Mouse (Mus musculus): Measurements from ENCODE around the gene Spcs2.
A peak's percentile ranks its signal among the peaks of the same experiment; 100 is the strongest.
"Not testable (repeated sequence)": the region's sequence is repeated elsewhere in the genome, so short reads cannot be mapped to it uniquely, and the experiment has no call there.

The Spcs2 gene

DNA sequence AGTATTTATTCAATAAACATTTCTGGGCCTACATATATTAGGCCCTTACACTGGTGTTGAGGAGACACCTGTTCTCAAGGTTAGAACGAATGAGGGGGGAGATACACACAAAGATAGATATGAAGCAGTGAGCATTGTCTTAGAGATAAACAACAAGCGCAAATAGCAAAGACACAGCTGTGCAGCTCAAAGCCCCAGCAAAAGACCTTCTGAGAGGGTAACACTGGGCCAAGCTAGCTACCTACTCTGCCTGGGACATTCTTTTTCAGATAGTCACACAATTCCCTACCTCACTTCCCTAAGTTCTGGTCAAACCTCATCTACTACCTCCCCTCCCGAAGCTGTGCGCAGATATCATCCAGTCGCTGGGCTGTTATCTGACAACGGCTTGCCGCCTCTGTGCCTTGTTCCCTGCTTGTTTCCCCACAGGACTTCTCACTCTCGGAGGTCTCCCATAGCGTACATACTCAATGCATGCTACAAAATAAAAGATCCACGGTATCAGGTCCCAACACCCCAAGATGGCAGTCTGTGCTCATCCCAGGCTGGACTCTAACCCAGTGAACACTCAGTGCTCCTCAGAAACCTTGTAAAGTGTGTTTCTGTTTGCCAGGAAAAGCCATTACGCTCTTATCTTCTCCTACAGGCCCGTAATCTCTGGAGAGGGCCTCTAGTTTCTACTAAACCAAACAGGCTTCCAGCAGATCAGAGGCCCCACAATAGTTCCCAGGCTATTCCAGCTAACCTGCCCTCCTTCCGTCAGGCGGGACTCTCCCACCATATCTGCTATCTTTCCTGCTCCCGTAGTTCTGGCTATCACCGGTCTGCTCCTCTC lies 38.4 kb downstream of the Spcs2 start:
- DNase-seq (ENCODE audit: low spot score): no peak

DNA sequence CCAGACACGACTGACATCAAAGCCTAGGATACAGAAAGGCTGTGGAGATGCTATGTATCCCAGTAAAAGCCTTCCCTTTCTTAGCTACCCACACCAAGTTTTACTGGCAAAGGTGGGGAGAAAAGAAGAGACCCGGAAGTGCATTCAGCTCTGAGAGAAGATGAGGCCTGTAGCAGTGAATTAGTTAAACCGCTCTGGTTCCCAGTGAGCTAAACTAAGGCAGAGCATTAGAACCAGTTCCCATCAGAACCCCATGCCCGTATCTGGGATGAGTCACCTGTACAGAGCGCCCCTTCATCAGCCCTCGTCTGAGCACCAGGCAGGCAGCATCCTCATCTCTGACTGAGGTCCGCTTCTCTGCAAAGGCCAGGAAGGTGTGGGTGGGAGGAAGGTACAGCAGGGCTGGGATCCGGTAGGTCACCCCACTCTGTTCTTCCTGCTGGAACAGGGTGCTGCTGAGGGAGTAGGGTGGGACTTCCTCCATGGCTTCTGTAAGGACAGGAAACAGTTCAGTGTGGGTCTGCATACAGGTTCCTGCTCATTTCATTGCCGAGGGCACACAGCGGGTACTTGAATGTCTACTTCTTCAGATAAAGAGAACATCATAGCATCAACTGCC lies 40.1 kb downstream of the Spcs2 start:
- no peak for DNase-seq (ENCODE audit: low spot score)

DNA sequence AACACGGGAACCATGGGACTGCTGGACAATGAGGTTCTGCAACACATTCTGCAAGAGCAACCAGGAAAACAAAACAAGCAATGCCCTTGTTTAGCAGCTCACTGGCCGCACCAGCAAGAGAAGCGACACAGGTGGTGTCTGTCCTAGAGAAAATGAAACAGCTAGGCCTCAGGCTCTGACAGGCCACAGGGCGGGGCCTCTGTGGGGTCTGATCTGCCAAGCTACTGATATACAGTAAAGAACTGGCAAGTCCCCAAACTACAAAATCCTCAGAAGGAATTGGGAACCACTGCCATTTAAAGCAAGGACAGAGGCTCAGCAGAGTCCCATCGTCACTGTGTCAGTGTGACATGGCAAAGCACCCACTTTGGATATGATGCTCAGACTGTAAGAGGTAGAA lies 40.8 kb downstream of the Spcs2 start:
- DNase-seq (ENCODE audit: low spot score): no peak

DNA sequence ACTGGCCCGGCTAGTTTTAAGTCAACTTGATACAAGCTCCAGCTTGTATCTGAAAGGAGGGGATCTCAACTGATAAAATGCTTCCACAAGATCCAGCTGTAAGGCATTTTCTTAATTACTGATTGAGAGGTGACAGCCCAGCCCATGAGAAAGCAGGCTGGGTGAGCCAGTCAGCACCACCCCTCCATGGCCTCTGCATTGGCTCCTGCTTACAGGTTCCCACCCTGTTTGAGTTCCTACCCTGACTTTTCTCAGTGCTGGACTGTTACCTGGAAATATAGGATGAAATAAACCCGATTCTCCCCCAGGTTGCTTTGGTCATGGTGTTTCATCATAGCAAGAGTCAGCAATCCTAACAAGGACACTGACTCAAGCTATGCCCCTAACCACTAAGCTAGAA lies 41.3 kb downstream of the Spcs2 start:
- DNase-seq (ENCODE audit: low spot score): no peak

DNA sequence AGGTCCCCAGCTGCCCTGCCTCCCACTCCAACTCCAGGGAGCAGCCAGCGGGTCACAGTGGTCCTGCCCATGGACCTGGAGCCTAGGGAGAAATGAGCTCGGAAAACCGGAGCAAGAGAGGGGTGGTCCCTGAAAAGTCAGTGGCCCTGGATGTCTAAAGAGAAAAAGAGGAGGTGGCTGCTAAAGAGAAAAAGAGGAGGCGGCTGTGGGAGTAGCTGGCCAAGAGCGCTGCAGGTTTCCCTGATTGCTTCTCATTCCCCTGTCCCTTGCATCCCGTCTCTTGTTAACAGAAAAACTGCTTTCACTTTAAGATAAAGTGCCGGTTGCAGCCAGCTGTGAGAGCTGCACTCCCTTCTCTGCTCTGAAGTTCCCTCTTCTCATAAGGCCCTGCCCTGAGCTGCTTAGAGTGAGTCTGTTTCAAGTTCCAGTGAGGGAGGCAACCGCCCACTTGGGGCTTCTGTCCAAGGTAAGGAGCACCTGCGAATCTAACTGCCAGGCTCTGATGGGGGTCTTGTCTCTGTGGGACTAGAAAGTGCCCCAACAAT lies 45.0 kb downstream of the Spcs2 start:
- not testable (repeated sequence) for DNase-seq (ENCODE audit: low spot score)

DNA sequence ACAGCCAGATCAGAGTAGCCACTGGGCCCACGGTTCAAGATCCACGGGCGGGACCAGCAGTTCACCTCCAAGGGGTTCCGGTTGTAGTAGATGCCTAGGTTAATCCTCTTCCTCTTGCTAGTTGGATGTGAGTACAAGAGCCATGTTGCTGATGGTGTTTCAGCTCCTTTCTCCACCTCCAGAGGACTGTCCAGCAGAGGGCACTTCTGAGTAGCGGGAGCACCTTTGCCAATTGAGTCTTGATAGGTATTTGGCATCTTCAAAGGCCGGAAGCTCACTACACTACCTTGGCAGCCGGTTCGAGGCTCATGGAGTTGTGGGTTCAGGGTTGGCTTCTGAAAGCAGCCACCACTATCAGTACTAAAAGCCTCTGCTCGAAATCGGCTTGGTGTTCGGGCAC lies 49.9 kb downstream of the Spcs2 start:
- DNase-seq (ENCODE audit: low spot score): peak; percentile 29

DNA sequence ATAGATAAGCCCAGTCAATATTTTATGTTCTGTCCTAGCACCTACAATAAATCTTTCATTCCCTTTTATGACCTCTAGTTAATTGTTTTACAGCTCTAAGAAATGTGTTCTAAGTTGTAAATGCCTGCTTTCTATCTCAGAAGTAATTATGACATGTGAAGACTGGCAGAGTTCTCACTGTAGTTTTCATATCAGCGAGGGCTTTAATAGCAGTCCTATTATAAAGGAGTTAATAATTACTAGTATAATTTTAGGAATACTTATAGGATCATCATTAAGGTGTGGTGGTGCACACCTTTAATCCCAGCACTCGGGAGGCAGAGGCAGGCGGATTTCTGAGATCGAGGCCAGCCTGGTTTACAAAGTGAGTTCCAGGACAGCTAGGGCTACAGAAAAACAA lies 51.6 kb downstream of the Spcs2 start:
- no peak for DNase-seq (ENCODE audit: low spot score)

DNA sequence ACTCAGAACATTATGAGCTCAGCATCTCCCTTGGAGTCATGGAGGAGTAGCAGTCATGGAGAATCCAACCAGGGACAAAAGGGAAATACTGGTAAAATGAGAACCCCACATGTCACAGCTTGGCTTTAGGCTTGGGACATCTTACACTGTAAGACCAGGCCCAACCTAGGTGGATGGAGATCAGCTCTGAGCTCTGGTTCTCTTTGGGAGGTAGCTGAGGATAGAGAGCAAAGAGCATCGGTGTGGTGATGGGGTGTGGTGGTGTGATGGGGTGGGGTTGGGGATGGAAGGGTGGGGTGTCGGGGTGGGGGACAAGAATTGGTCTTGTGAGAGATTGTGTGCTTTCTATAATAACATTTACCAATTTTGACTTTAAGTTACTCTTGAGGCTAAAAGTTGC lies 52.4 kb downstream of the Spcs2 start:
- DNase-seq (ENCODE audit: low spot score): no peak

DNA sequence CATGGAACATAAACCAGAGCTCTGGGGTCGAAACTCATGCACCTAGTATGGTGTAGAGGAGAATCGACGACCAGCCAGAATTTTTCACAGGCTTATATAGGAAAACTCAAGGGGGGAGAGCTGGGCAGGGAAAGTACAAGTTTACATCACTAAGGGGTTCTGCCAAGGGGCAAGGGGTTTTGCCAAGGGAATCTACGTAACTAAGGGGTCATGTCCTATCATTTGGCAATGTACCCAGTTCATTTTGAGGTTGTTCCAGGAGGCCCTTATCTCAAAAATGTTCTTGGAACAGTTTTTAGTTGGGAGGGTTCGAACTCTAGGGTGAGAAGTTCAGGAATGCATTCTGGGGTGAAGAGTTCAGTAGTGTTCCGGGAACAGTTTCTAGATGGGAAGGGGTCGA lies 56.2 kb downstream of the Spcs2 start:
- not testable (repeated sequence) for DNase-seq (ENCODE audit: low spot score)

DNA sequence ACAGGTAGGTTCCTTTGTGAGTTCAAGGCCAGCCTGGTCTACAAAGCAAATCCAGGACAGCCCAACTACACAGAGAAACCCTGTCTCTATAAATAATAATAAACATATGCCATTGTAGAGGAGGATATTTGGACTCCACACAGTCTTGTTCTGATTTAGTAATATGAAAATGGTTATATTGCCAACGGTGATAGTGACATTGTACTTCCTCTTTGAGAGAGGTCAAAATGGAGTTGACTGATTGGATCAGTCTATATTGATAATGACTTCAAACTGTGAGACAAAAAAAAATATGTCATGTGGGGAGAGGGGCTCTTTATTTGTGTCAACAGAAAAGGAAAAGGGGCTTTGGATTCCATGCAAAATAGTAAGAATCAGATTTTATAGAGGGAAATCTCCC lies 57.9 kb downstream of the Spcs2 start:
- no peak for DNase-seq (ENCODE audit: low spot score)

DNA sequence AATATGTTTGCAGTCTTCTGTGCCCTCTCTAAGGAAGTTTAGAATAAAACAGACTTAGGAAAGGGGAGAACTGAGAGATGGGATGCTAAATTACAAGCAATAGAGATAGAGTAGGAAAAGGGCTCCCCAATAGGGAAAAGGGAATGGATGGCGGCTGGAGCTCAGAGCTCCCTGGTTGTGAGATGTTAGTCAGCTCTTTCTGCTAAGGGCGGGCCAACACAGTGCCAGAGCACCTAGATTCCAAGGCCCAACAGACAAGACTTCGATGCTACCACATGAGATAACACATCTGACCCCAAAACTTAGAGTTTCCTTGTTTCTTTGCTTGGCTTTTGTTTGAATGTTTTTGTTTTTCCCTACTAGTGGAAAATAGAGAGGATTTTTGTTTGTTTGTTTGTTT lies 59.2 kb downstream of the Spcs2 start:
- DNase-seq (ENCODE audit: low spot score): not testable (repeated sequence)

DNA sequence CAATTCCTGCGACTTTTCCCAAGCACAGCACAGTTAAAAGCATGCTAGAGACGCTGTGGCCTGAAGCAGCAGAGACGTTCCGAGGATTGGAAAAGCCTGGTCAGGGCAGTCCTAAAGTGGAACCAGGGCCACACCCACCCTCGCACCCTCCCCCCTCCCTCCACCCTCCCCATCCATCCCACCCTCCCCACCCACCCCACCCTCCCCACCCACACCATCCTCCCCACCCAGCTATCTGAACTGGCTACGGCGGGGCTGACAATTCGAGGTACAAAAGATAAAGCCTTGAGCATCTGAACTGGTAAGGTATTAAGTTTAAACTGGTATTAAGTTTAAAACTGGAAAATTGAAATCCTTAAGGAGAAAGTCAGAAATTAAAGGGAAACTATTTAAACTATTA lies 59.7 kb downstream of the Spcs2 start:
- DNase-seq (ENCODE audit: low spot score): no peak

DNA sequence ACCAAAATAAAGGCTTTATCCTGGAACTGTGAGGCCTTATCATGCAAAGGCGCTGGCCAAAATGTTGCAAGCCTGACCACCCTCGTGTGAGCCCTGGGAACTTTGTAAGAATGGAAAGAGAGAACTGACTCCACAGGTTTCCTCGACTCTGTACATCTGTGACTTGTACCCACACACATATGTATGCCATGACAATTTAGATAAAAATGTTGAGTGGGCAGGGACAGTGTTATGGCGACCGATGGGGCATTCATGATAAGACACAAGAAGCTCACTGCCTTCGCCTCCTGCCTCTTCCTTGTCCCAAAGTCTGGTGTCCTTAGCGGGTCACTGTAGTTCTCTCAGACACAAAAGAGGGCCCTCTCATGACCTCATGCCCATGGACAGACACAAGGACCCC lies 64.1 kb downstream of the Spcs2 start:
- DNase-seq (ENCODE audit: low spot score): no peak

DNA sequence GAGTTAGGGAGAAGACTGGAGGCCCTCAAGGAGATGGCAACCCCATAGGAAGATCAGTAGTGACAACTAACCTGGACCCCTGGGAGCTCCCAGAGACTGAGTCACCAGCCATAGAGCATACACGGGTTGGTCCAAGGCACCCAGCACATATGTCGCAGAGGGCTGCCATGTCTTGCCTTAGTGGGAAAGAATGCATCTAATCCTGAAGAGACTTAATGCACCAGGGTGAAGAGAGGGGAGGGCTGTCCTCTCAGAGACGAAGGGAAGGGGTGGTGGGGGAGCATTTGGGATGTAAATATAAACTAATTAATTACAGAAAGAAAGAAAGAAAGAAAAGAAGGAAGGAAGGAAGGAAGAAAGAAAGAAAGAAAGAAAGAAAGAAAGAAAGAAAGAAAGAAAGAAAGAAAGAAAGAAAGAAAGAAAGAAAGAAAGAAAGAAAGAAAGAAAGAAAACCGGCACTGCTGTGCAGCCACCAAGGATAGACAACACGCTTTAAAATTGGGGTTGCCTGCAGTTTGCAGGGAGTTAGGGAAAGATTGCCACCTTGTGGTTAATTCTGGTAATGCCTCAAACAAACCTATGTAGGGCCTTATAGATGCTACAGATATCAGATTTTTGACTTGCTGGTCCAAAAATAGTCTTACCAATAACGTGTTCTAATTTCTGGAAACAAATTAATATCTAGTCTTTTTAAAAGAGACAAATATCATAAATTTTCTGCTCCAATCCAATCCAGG lies 65.2 kb downstream of the Spcs2 start:
- DNase-seq (ENCODE audit: low spot score): peak; percentile 93

DNA sequence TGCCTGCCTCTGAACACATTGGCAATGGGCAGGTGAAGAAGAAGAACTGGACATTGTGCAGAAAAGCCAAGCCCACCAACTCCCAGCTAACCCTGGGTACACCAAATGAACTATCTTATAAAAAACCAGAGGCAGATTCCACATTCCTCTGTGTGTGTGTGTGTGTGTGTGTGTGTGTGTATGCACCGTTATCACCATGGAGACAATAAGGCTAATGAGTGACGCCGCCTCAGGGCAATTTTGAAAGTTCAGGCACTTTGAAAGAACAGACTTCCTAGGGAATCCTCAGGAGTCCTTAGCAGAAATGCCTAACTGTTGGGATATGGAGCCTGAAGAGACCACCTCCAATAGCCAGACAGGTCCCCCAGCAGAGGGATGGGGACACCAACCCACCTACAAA lies 66.0 kb downstream of the Spcs2 start:
- no peak for DNase-seq (ENCODE audit: low spot score)

DNA sequence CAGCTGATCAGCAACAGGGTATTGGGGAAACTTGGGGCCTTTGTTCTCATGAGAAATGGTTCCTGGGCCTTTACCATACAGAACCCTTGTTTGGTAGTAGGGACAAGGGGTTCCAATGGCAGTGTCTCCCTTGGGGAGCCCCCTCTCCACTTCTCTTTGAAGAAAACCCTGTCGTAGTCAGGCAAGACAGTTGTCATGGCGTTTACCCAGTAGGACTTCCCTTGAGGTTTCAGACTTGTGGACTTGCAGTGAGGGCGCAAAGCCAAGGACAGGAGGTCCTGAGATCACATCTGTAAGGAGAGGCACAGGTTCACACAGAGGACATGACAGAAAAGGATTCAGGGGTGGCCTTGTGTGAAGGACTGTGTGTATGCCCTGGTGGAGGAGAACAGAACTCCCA lies 66.8 kb downstream of the Spcs2 start:
- no peak for DNase-seq (ENCODE audit: low spot score)

DNA sequence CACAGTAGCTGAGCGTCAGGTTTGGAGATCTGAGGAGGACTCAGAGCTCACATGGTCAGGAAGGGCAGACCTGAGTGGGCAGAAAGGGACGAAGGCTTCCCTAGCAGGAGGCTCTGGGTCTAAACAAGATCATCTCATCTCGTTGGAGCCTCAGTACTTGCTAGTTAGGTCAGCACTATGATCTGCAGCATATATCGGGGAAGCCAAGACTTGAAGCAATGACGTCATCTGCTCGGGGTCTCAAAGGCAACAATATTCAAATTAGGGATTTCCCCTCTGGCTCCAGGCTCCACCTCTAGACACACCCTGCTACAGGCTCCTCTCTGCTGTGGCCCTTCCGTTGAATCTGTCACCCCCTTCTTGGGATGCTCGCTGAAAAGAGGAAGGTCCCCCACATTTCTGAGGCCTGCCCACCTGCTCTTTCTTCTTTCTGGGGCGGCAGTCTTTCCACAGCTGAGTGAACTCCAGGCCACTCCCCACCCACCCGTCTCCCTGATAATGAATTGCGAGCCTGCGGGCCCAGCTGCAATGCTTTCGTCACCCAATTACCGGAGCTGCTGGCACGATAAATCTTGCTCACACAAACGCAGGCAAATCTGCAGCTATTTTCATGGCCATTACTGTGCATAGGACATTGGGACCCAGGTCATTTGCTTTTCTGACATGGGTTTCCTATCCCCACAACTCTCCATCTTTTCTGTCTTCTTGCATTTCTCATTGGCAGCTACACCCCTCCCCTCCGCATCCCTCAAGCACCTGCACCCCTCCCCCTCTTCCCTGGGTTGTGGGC lies 67.9 kb downstream of the Spcs2 start:
- DNase-seq (ENCODE audit: low spot score): peak; percentile 61

DNA sequence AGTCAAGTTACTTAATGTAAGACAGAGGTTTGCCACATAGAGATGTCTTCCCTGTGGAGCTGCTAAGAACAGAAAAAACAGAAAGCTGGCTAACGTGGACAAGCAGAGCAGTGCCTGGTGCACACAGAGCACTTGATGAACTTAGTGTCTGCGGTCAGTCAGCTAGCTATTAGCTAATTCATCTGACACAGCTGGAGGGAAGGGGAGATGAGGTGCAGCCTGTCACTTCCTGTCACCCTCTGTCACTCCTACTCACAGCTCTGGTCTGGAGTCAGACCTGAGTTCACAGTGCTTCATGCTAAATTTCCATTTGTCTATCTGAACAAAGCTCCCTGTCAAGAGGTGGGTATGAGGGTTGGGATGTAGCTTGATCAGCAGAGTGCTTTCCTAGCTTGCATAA lies 69.2 kb downstream of the Spcs2 start:
- no peak for DNase-seq (ENCODE audit: low spot score)

DNA sequence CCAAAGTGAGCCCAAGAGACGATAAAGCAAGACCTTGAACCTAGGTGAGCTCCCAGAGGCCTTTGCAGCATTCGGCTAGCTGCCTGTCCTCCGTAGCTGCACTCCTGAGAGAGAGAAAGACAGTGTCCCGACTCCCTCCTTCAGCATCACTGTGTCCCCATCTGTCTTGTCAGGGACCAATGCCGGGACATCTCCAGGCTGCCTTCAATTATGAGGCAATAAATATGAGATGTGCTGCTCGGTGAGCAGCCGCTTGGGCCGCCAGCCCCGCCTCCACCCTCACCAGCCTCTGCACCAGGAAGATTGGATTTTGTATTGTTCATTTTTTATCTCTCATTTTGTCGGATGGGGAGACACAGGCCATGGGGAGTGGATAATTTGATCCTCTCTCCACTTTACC lies 72.4 kb downstream of the Spcs2 start:
- no peak for DNase-seq (ENCODE audit: low spot score)

DNA sequence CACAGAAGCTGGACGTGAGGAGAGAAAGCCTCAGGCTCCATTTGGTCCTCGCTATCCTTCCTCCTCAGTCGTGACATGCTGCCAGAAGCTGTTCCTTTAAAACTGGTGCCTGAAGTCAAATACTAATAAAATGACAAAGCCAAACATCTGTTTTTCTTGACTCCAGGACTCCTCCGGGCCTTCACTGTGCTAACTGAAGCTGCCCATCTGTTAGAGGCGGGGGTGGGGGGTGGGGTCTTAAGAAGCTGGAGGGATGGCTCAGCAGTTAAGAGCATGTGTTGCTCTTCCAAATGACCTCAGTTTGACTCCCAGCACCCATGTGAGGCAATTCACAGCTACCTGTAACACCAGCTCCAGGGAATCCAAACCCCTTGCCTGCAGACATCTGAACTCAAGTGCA lies 74.7 kb downstream of the Spcs2 start:
- peak; percentile 33 for DNase-seq (ENCODE audit: low spot score)

DNA sequence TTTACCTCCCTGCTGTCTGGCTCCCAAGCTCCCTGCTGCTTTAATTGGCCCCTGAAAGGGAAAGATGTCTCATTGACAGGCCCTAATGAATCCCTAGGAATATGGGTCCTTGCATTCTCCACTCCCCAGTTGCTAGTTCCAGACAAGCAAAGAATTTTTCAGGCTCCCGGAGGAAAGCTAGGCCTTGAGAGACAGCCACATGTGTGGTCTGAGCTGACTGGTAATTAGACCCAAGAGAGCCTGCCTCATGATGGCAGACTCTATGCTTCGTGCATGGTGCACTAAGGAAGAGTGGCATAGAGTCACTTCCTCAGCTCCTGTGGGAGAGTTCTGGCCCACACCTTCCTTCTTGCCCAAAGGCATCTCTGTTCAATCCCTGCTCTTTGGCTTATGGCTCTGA lies 75.3 kb downstream of the Spcs2 start:
- DNase-seq (ENCODE audit: low spot score): no peak

Data from embryo, embryonic 10.5 days (tissue).